8 mouse cellular contexts compared by ENCODE assay signal in genomic region chr10:37140166-37140735, GRCm38 (mm10). TPM values are rescaled to one million over a fixed set of nuclear protein-coding genes. Genes with fewer than 3 reads are reported as not detected.
DNase-seq lines count a peak whose midpoint lies in the region; ATAC-seq and TF ChIP-seq lines count a peak whose summit lies in the region.

No protein-coding gene starts in this region.

- no peak for TF ChIP-seq CTCF in ES-Bruce4 (IDR thresholded peaks at IDR 0.05; ENCODE audit: low read depth, low read length)
- no peak for TF ChIP-seq CTCF in lung, postnatal 0 days (IDR thresholded peaks at IDR 0.05)

- peak overlapping the region; percentile 99 for H3K9ac ChIP-seq in heart, embryonic 13.5 days
- no peak overlapping the region for H3K9ac ChIP-seq in ES-Bruce4 (ENCODE audit: low read depth, poor library complexity, severe bottlenecking)
- H3K9ac ChIP-seq in embryonic facial prominence, embryonic 13.5 days, result peak overlapping the region; percentile 100
- peak overlapping the region; percentile 98 for H3K9ac ChIP-seq in intestine, embryonic 16.5 days (ENCODE audit: low read depth, low read length)
- H3K9ac ChIP-seq in lung, postnatal 0 days (replicated peaks; ENCODE audit: low read depth), result peak overlapping the region; percentile 50
- peak overlapping the region; percentile 83 for H3K9ac ChIP-seq in stomach, embryonic 16.5 days (ENCODE audit: low read length)

- no peak for TF ChIP-seq POLR2A in ES-Bruce4 (IDR thresholded peaks at IDR 0.05; ENCODE audit: insufficient read depth, low read length)

- no peaks in the 10 kb centered on the region for H3K9me3 ChIP-seq in heart, embryonic 13.5 days
- no peaks in the 10 kb centered on the region for H3K9me3 ChIP-seq in ES-Bruce4 (replicated peaks; ENCODE audit: control insufficient read depth, insufficient read depth, low read length, poor library complexity, severe bottlenecking)
- H3K9me3 ChIP-seq in embryonic facial prominence, embryonic 13.5 days, result no peaks in the 10 kb centered on the region
- no peaks in the 10 kb centered on the region for H3K9me3 ChIP-seq in intestine, embryonic 16.5 days (ENCODE audit: control insufficient read depth, low read length)
- H3K9me3 ChIP-seq in lung, postnatal 0 days (ENCODE audit: low read length), result no peaks in the 10 kb centered on the region
- H3K9me3 ChIP-seq in stomach, embryonic 16.5 days (replicated peaks; ENCODE audit: control insufficient read depth, low read length), result no peaks in the 10 kb centered on the region

- peak overlapping the region; percentile 98 for H3K27ac ChIP-seq in heart, embryonic 13.5 days (replicated peaks)
- H3K27ac ChIP-seq in ES-Bruce4 (ENCODE audit: insufficient read depth, low read length), result no peak overlapping the region
- H3K27ac ChIP-seq in embryonic facial prominence, embryonic 13.5 days, result peak overlapping the region; percentile 100
- peak overlapping the region; percentile 98 for H3K27ac ChIP-seq in intestine, embryonic 16.5 days (ENCODE audit: low read length)
- peak overlapping the region; percentile 89 for H3K27ac ChIP-seq in lung, postnatal 0 days (ENCODE audit: low read length)
- H3K27ac ChIP-seq in stomach, embryonic 16.5 days (ENCODE audit: low read length), result peak overlapping the region; percentile 99

- peaks cover 8% of the 10 kb centered on the region; the same call in 1 of the 2 replicates for H3K4me1 ChIP-seq in heart, embryonic 13.5 days
- H3K4me1 ChIP-seq in ES-Bruce4 (ENCODE audit: control insufficient read depth, insufficient read depth, low read length), result no peaks in the 10 kb centered on the region
- peaks cover 7% of the 10 kb centered on the region for H3K4me1 ChIP-seq in embryonic facial prominence, embryonic 13.5 days
- H3K4me1 ChIP-seq in intestine, embryonic 16.5 days (ENCODE audit: control insufficient read depth, insufficient read depth, low read length), result peaks cover 4% of the 10 kb centered on the region; the same call in 1 of the 2 replicates
- H3K4me1 ChIP-seq in lung, postnatal 0 days (ENCODE audit: insufficient read depth, low read depth, low read length), result no peaks in the 10 kb centered on the region
- peaks cover 7% of the 10 kb centered on the region for H3K4me1 ChIP-seq in stomach, embryonic 16.5 days (ENCODE audit: control insufficient read depth, insufficient read depth, low read length)

- H3K27me3 ChIP-seq in heart, embryonic 13.5 days (replicated peaks), result no peaks in the 10 kb centered on the region
- no peaks in the 10 kb centered on the region for H3K27me3 ChIP-seq in ES-Bruce4 (ENCODE audit: control insufficient read depth, insufficient read depth, low read length, poor library complexity, severe bottlenecking)
- H3K27me3 ChIP-seq in embryonic facial prominence, embryonic 13.5 days, result no peaks in the 10 kb centered on the region
- no peaks in the 10 kb centered on the region for H3K27me3 ChIP-seq in intestine, embryonic 16.5 days (replicated peaks; ENCODE audit: control insufficient read depth, insufficient read depth, low read length)
- H3K27me3 ChIP-seq in lung, postnatal 0 days (replicated peaks; ENCODE audit: insufficient read depth, low read length), result no peaks in the 10 kb centered on the region
- H3K27me3 ChIP-seq in stomach, embryonic 16.5 days (ENCODE audit: control insufficient read depth, insufficient read depth, low read length), result no peaks in the 10 kb centered on the region

- peak overlapping the region; percentile 94 for H3K4me2 ChIP-seq in heart, embryonic 13.5 days
- H3K4me2 ChIP-seq in embryonic facial prominence, embryonic 13.5 days, result peak overlapping the region; percentile 80
- peak overlapping the region; percentile 95 for H3K4me2 ChIP-seq in intestine, embryonic 16.5 days (ENCODE audit: low read depth, low read length)
- H3K4me2 ChIP-seq in lung, postnatal 0 days (replicated peaks; ENCODE audit: low read depth, low read length), result peak overlapping the region; percentile 83
- peak overlapping the region; percentile 90 for H3K4me2 ChIP-seq in stomach, embryonic 16.5 days (ENCODE audit: low read depth, low read length)

- ATAC-seq in heart, embryonic 13.5 days (ENCODE audit: extremely low read depth, insufficient number of reproducible peaks, low FRiP score, low TSS enrichment), result no peak
- no peak for ATAC-seq in embryonic facial prominence, embryonic 13.5 days (ENCODE audit: insufficient number of reproducible peaks, insufficient read depth, low FRiP score, low TSS enrichment, low read depth)
- ATAC-seq in intestine, embryonic 16.5 days, result no peak
- ATAC-seq in lung, postnatal 0 days, result no peak
- no peak for ATAC-seq in stomach, embryonic 16.5 days (ENCODE audit: insufficient read depth, low FRiP score)

- DNase-seq in heart, postnatal 36 days, result no peak
- peak; percentile 52 for DNase-seq in lung, postnatal 0 days (ENCODE audit: low spot score)
- DNase-seq in right cerebral cortex, adult 2 months (ENCODE audit: low spot score in 2 of 2), result no peak

- peak overlapping the region; percentile 94 for H3K4me3 ChIP-seq in heart, embryonic 13.5 days
- H3K4me3 ChIP-seq in ES-Bruce4 (ENCODE audit: low read depth, low read length), result peak overlapping the region; percentile 62
- H3K4me3 ChIP-seq in embryonic facial prominence, embryonic 13.5 days, result peak overlapping the region; percentile 95
- peak overlapping the region; percentile 94 for H3K4me3 ChIP-seq in intestine, embryonic 16.5 days (ENCODE audit: low read length)
- H3K4me3 ChIP-seq in lung, postnatal 0 days (ENCODE audit: low read depth, low read length), result peak overlapping the region; percentile 76
- peak overlapping the region; percentile 87 for H3K4me3 ChIP-seq in stomach, embryonic 16.5 days (replicated peaks; ENCODE audit: low read length)

- peaks cover 9% of the 10 kb centered on the region; the same call in 1 of the 2 replicates for H3K36me3 ChIP-seq in heart, embryonic 13.5 days
- no peaks in the 10 kb centered on the region for H3K36me3 ChIP-seq in ES-Bruce4 (ENCODE audit: control insufficient read depth, insufficient read depth, low read length, poor library complexity, severe bottlenecking)
- H3K36me3 ChIP-seq in embryonic facial prominence, embryonic 13.5 days, result peaks cover 11% of the 10 kb centered on the region
- H3K36me3 ChIP-seq in intestine, embryonic 16.5 days (ENCODE audit: control insufficient read depth, insufficient read depth, low read length), result no peaks in the 10 kb centered on the region
- H3K36me3 ChIP-seq in lung, postnatal 0 days (ENCODE audit: insufficient read depth, low read length), result no peaks in the 10 kb centered on the region
- no peaks in the 10 kb centered on the region for H3K36me3 ChIP-seq in stomach, embryonic 16.5 days (ENCODE audit: control insufficient read depth, insufficient read depth, low read length)

- intact Hi-C loops in heart, postnatal 36 days (cut with DNase I), result loop anchor here (2.0 to 5.0 kb wide), 3 partner anchors 53 to 721 kb away; no protein-coding TSS in a partner anchor

- WGBS in heart, embryonic 13.5 days, result 1% methylated on average over 24 of the region's 24 CpGs
- under 1% methylated on average over 24 of the region's 24 CpGs for WGBS in embryonic facial prominence, embryonic 13.5 days
- WGBS in intestine, embryonic 16.5 days, result under 1% methylated on average over 24 of the region's 24 CpGs
- WGBS in lung, postnatal 0 days, result under 1% methylated on average over 24 of the region's 24 CpGs
- under 1% methylated on average over 24 of the region's 24 CpGs for WGBS in stomach, embryonic 16.5 days

- no peak for TF ChIP-seq EP300 in ES-Bruce4 (IDR thresholded peaks at IDR 0.05; ENCODE audit: insufficient read depth, low read depth, low read length)
- no peak for TF ChIP-seq EP300 in lung, postnatal 0 days (IDR thresholded peaks at IDR 0.05)

RNA-seq across cellular contexts. Expression of gene Marcks, which starts 1.5 kb away (rescaled TPM):
- polyA plus RNA-seq in heart, embryonic 13.5 days (2015; fragmentation: Nextera tagmentation; extraction: Ambion mirVana), result 48.6 and 51.1 TPM in 2 replicates
- 10 to 100 TPM; 39.9 to 48.3 TPM for total RNA-seq in heart, postnatal 36 days (2021)
- polyA plus RNA-seq in ES-Bruce4 (2011; ENCODE audit: insufficient read depth, insufficient read length, low read depth, missing spikeins), result 85.0 and 87.0 TPM in 2 replicates
- polyA plus RNA-seq in embryonic facial prominence, embryonic 13.5 days (2015; fragmentation: Nextera tagmentation; extraction: Ambion mirVana), result 215 and 245 TPM in 2 replicates
- polyA plus RNA-seq in intestine, embryonic 16.5 days (2015; fragmentation: Nextera tagmentation; extraction: Ambion mirVana), result 42.8 and 45.1 TPM in 2 replicates
- 106 and 110 TPM in 2 replicates for polyA plus RNA-seq in lung, postnatal 0 days (2015; fragmentation: Nextera tagmentation; extraction: Ambion mirVana)
- polyA plus RNA-seq in stomach, embryonic 16.5 days (2015; fragmentation: Nextera tagmentation; extraction: Ambion mirVana), result 66.3 and 78.1 TPM in 2 replicates
